Mouse (Mus musculus) liver, adult 2 months (tissue): ENCODE data around the gene G430095P16Rik.

Source experiments
- CTCF ChIP-seq: fragments of 200-500 bp; IDR thresholded peaks from 2 replicates; pipeline ENCODE4 v1.5.1; 2011; ENCODE audit warnings: low read depth, low read length, control low read depth
- POLR2A ChIP-seq: fragments of 200-500 bp; IDR thresholded peaks from 2 replicates; pipeline ENCODE4 v1.6.1; 2011; ENCODE audit warnings: low read length, control low read depth; ENCODE audit not compliant: insufficient read depth; ENCODE audit errors: extremely low read depth

- TF ChIP-seq CTCF (no peak), POLR2A (no peak)
Observed at GRCm38 (mm10) chr8:84764100-84764499, 41.3 kb downstream of the G430095P16Rik start.
